13 mouse cellular contexts compared by ENCODE assay signal in genomic region chr6:27305351-27305750, GRCm38 (mm10).
"Had no signal": no experiment of that assay in that cellular context is flagged by ENCODE, and none has a peak within 500 bp of the region (broad histone marks: within the 10 kb centered on the region; RNA-seq: fewer than 3 reads in every experiment).

No protein-coding gene starts in this region.

- H3K4me3 ChIP-seq: left cerebral cortex, adult 2 months; limb, embryonic 12.5 days; liver, embryonic 13.5 days; lung, embryonic 15.5 days; midbrain, embryonic 13.5 days; neural tube, embryonic 13.5 days had no signal

- H3K9me3 ChIP-seq: limb, embryonic 12.5 days; liver, embryonic 13.5 days; lung, embryonic 15.5 days; midbrain, embryonic 13.5 days; neural tube, embryonic 13.5 days had no signal

- H3K4me1 ChIP-seq: limb, embryonic 12.5 days; liver, embryonic 13.5 days; lung, embryonic 15.5 days; midbrain, embryonic 13.5 days; neural tube, embryonic 13.5 days had no signal

- H3K4me2 ChIP-seq: limb, embryonic 12.5 days; liver, embryonic 13.5 days; lung, embryonic 15.5 days; midbrain, embryonic 13.5 days; neural tube, embryonic 13.5 days had no signal

- DNase-seq: kidney, postnatal 25 days; liver; liver, embryonic 13.5 days; liver, postnatal 0 days; lung, postnatal 14 days; right cerebral cortex, adult 18-20 months; right cerebral cortex, postnatal 25 days; thymus, postnatal 36 days had no signal

- H3K27me3 ChIP-seq: limb, embryonic 12.5 days; liver, embryonic 13.5 days; lung, embryonic 15.5 days; midbrain, embryonic 13.5 days; neural tube, embryonic 13.5 days had no signal

- H3K36me3 ChIP-seq: limb, embryonic 12.5 days; liver, embryonic 13.5 days; lung, embryonic 15.5 days; midbrain, embryonic 13.5 days; neural tube, embryonic 13.5 days had no signal

- H3K27ac ChIP-seq: left cerebral cortex, adult 2 months; limb, embryonic 12.5 days; liver, embryonic 13.5 days; lung, embryonic 15.5 days; midbrain, embryonic 13.5 days; neural tube, embryonic 13.5 days had no signal

- ATAC-seq: liver, postnatal 0 days; midbrain, embryonic 13.5 days had no signal

- H3K9ac ChIP-seq: limb, embryonic 12.5 days; liver, embryonic 13.5 days; liver, postnatal 0 days; lung, embryonic 15.5 days; midbrain, embryonic 13.5 days; neural tube, embryonic 13.5 days had no signal
